Mouse (Mus musculus) MN1 (cell line): Measurements from ENCODE around the gene Dyrk2.

Source experiments
- DNase-seq: peaks from one replicate; pipeline ENCODE4 v3.0.0-alpha.2; 2016; ENCODE audit warnings: low spot score

Gene Dyrk2

GRCm38 (mm10) chr10:118870201-118870980, at the start of gene Dyrk2:
Gene Dyrk2 (minus strand): TSS chr10:118870209.
- DNase-seq = peak; percentile 53

DNA sequence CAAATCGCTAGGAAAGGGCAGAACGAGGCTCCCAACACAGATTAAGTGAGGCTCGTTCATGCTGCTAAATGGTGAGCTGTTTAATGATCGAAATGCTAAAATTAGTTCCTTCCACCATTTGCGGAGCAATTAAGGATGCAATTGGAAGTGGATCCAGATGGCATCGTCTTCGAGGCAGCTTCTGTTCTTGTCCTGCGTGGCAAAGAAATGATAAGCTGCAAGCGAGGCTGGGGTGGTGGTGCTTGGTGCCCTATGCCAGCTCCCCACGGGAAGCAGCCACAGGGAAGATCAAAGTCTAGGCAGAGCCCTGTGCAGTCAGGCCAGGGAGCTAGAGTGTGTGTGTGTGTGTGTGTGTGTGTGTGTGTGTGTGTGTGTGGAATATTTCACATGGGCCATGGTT, 32.6 kb upstream of the Dyrk2 start:
- no peak for DNase-seq

DNA sequence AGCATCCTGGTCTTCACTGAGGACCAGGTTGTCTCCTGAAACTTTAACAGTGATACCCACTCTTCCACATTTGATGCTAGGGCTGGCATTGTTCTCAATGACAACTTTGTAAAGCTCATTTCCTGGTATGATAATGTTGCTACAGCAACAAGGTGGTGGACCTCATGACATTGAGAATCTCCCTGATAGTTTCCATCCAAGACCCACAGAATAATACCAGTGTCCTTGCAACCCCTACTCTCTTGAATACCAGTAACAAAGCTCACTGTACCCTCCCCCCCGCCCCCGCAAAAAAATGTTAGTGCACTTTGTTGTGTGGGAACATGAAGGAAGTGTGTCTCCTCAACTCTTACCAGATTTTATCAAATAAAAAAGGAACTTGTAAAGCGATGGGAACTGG, 23.6 kb upstream of the Dyrk2 start:
- DNase-seq = no peak

GRCm38 (mm10) chr10:118884126-118884525, 14.1 kb upstream of the Dyrk2 start:
- no peak for DNase-seq

DNA sequence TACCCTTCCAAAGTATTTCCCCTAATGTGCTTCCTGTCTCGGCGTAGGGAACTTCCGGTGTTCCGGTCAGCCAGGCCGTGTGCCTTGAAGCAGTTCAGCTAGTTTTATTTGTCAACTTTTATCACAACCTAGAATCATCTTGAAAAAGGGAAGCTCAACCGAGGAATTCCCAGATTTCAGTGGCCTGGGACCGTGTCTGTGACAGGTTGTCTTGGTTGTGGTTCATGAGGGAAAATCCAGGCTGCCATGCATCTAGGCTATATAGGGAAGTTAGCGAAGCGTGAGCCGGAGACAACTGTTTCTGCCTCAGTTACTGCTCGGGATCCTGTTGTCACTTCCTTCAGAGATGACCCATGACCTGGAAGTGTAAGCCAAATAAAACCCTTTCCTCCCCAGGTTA, 13.3 kb upstream of the Dyrk2 start:
- no peak for DNase-seq

GRCm38 (mm10) chr10:118882258-118882885, 12.4 kb upstream of the Dyrk2 start:
- DNase-seq = no peak

GRCm38 (mm10) chr10:118880776-118881175, 10.8 kb upstream of the Dyrk2 start:
- no peak for DNase-seq

GRCm38 (mm10) chr10:118872196-118872595, 2.2 kb upstream of the Dyrk2 start:
- no peak for DNase-seq

DNA sequence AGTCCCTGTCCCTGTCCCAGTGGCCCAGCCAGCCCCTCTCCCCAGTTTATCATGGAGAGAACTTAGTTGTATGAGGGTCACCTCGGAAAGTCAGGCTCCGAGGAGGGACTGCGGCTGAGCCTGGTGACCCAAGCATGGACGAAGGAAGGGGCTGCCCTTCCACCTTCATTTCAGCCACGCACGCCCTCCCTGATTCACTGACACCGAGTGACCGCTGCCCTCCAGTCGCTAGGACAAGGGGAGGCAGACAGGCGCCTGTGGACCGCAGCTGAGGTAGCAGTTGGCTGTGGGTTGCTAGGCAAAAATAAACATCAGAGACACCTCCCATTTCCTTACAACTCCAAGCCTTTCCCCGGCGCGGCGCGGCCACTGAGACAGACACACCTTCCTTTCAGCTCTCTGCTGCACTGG, 413 bp downstream of the Dyrk2 start:
- peak; percentile 82 for DNase-seq

- DNase-seq = peak; percentile 77
These were observed 1.1 kb downstream of the Dyrk2 start for GRCm38 (mm10) chr10:118868601-118869590.

GRCm38 (mm10) chr10:118867896-118868600, 2.0 kb downstream of the Dyrk2 start:
- DNase-seq = peak; percentile 25

DNA sequence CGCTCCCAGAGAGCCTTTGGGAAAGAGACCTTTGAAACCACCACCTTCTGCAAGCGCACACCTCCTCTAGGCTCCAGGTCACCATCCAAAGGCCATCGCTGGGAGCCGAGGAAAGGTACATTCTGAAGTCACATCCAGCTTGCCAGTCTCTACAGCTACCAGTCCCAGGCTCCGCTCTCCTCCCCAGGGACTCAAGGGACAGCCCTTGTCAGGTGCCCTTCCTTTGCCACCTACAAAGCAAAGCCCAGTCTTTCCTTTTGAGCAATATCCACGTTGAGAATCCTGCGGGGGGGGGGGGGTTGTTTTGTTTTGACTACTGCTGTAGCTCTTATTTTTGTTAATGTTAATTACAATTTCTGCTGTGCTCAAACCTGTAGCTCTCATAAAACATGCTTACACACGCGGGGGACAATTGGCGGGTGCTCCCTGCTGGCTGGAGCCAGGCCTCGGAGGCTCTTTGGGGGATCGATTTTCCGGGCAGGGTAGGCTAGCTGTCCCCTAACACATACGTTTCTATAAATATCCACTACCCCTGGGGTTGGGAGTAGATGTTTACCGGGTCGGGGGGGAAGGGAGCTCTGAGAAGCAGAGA, 2.6 kb downstream of the Dyrk2 start:
- no peak for DNase-seq

- no peak for DNase-seq
These were observed 5.0 kb downstream of the Dyrk2 start for GRCm38 (mm10) chr10:118864976-118865375.

DNA sequence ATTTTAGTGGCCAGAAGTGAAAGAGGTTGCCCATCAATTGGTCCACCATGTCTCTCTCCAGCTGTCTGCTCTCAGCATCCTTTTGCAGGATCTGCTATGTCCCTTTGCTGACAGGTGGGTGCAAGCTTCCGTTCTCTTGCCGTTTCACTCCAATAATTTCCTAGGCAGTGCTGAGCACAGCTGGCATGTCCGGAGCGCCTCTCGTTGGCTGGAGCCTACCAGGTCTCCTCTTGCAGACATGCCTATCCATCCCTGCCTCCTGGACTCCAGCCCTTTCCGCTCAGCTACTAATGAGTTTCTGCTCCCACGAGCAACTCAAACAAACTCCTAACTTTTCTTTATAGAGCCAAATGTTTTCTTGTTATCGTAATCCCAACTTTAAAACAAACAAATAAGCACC, 6.4 kb downstream of the Dyrk2 start:
- DNase-seq = no peak

DNA sequence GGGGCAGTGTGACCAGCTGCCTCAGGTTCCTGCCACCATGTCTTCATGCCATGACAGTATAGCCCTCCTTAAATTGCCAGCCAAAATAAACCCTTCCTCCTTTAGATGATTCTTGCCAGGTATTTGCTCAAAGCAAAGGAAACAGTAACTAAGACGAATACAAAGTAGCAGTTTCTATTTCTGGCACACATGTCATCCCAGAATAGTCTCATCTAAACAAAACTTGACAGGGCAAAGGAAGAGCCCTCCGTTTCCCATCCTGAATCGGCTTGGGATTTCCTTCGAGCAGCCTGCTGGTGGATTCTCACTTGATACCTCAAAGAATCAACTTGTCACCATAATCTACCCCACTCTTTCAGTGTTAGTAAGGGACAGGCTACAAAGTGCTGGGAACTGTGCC, 7.8 kb downstream of the Dyrk2 start:
- no peak for DNase-seq

DNA sequence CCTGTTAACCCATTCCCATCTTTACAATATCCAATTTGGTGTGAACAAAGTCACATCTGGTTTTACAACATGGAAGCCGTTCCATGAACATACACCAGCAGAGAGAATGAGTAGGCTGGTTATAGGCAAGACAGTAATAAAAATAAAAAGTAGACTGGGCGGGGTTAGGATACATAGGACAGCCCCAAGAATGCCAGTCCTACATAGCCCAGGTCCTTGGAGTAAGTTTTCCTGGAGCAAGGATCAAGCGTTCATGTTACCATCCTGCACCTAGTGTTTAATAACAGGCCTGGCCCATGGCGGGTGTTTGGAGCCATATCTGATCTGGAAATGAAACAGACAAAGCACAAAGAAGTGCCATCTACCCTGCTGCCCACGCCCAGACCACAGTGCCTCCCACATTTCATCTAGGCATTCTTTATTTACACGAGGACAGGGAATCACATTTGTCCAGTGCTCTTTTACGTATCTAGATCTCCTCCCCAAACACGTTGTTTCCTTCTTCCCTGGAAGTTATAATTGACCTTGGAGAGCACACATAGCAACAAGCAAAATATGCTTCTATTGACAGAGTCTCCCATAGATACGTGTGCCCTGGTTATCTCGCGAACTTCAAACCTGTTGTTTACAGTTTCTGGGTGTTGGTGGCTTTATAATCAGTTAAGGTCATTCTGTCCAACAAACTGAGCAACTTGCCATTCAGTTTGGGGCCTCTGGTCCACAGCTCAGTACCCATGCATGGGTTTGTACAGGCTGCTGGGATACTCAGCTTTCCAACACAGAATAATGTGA, 8.6 kb downstream of the Dyrk2 start:
- no peak for DNase-seq

DNA sequence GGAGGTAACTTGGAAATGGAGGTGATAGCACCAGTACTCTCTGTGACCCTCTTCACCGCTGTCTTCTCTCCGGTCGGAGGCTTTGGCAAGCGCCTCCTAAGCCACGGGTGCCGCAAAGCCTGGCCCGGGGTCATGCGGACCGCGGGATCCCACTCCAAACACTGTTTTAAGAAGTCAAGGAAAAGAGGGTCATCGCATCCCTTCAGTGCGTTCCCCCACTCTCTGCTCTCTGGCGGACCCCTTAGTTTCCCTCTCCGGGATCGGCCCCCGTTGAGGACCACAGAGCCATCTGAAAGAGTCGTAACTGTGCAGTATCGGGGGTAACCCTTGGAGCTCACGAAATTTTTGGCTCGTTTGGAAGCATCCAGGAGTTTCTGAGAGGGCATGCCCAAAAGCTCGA, 10.4 kb downstream of the Dyrk2 start:
- DNase-seq = no peak

DNA sequence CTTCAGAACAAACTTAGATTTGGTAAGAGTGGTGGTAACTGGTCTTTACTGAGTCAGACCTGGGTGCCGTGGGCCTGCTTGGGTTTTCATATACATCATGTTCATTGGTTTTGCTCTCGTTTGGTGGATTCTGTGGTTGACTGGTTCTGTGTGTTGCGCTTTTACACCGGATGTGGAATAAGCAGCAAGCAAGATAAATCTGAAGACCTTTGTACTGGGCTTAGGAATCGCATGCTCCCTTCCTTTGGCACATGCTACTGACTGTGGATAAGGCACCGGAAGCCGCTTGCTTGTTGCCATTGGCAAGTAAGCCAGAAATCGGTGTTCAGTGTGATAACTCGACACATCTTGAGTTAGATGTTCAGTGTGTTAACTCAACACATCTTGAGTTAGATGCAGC, 15.4 kb downstream of the Dyrk2 start:
- no peak for DNase-seq

DNA sequence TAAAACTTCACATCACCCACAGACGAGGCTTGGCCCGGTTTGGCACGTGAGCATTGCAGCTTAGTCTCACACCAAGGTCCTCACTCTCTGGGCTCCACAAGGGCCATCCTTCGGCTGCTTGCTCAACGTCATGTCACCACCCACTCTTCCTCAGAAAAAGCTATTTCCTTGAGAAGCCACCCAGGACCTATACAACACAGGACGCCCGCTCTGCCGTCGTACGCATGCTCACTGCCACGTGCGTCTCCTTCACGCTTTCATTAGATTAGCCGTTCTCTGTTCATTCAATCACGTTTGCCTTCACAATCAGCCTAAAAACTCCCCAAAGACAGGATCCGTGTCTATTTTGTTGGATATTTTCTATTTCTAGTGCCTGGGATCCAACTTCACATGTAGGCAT, 17.5 kb downstream of the Dyrk2 start:
- no peak for DNase-seq

- DNase-seq = no peak
These were observed 21.5 kb downstream of the Dyrk2 start for GRCm38 (mm10) chr10:118848501-118848900.
